Mouse (Mus musculus): Measurements from ENCODE around the gene Pnpo. TPM values are rescaled to one million over a fixed set of nuclear protein-coding genes. Genes with fewer than 3 reads are reported as not detected.

Gene Pnpo
- polyA plus RNA-seq, 1 experiment from 2014 or later: 18.4 TPM

DNA sequence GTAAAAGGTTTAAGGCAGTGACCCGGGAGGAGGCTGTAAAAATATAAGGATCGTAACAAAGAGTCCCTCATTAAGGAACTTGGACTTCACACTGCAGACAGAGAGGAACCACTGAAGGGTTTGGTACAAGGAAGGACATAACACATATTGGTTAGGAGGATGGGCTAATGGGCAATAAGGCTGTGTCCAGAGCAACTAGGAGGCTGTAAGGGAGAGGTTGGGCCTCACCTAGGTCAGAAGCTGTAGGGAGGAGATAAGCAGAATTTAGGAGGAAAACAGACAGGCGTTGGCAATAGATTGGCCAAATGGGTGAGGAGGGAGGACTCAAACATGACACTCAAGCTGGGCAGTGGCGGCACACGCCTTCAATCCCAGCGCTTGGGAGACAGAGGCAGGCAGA, 26.4 kb downstream of the Pnpo start:
- ATAC-seq (ENCODE audit: insufficient read depth) (no peak), DNase-seq (no peak)
- peak overlapping the region; percentile 58; the same call in 1 of the 2 replicates for H3K4me2 ChIP-seq
- H3K9ac ChIP-seq: no peak overlapping the region
- WGBS: 83% methylated on average over 6 of the region's 6 CpGs
- H3K9me3 ChIP-seq (ENCODE audit: low read depth, low read length): no peaks in the 10 kb centered on the region
- no peak for TF ChIP-seq CTCF (IDR thresholded peaks at IDR 0.05; ENCODE audit: low read depth)
- peaks cover 7% of the 10 kb centered on the region; the same call in 1 of the 2 replicates for H3K4me1 ChIP-seq (ENCODE audit: insufficient read depth)
- H3K36me3 ChIP-seq (ENCODE audit: insufficient read depth): 0 out of 2 replicates have a peak, but pooled peaks cover 2% of the 10 kb centered on the region
- H3K4me3 ChIP-seq (ENCODE audit: low read depth, low read length): no peak overlapping the region
- no peaks in the 10 kb centered on the region for H3K27me3 ChIP-seq (ENCODE audit: insufficient read depth, low read length)
- peak overlapping the region; percentile 16; the same call in 1 of the 2 replicates for H3K27ac ChIP-seq (ENCODE audit: low read depth)

DNA sequence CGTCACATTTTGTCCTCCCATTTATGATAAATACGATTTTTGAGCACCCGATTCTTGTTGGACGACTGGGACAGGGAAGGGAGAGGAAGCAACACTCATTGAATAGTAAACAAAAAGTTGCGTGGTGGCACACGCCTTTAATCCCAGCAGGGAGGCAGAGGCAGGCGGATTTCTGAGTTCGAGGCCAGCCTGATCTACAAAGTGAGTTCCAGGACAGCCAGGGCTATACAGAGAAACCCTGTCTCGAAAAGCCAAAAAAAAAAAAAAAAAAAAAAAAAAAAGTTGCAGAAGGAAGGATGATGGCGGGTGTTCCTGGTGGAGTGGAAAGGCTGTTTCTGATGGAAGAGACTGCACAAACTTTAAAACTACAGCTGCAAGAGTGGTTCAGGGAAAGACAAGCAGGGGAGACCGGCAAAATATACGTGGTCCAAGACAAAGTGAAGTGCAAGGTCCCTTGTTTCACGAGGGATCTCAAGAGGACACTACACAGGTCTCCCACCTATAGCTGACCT, 26.8 kb downstream of the Pnpo start:
- peak overlapping the region; percentile 32; the same call in 1 of the 2 replicates for H3K9ac ChIP-seq
- no peaks in the 10 kb centered on the region for H3K9me3 ChIP-seq (ENCODE audit: low read depth, low read length)
- DNase-seq (no peak), ATAC-seq (ENCODE audit: insufficient read depth) (peak; percentile 13)
- H3K36me3 ChIP-seq (ENCODE audit: insufficient read depth): peaks cover 3% of the 10 kb centered on the region; the same call in 1 of the 2 replicates
- peak overlapping the region; percentile 58 for H3K4me2 ChIP-seq
- no peak for TF ChIP-seq CTCF (IDR thresholded peaks at IDR 0.05; ENCODE audit: low read depth)
- 30% methylated on average over 13 of the region's 13 CpGs for WGBS
- H3K4me1 ChIP-seq (ENCODE audit: insufficient read depth): peaks cover 7% of the 10 kb centered on the region; the same call in 1 of the 2 replicates
- peak overlapping the region; percentile 16; the same call in 1 of the 2 replicates for H3K27ac ChIP-seq (ENCODE audit: low read depth)
- H3K27me3 ChIP-seq (ENCODE audit: insufficient read depth, low read length): no peaks in the 10 kb centered on the region
- peak overlapping the region; percentile 31 for H3K4me3 ChIP-seq (ENCODE audit: low read depth, low read length)

DNA sequence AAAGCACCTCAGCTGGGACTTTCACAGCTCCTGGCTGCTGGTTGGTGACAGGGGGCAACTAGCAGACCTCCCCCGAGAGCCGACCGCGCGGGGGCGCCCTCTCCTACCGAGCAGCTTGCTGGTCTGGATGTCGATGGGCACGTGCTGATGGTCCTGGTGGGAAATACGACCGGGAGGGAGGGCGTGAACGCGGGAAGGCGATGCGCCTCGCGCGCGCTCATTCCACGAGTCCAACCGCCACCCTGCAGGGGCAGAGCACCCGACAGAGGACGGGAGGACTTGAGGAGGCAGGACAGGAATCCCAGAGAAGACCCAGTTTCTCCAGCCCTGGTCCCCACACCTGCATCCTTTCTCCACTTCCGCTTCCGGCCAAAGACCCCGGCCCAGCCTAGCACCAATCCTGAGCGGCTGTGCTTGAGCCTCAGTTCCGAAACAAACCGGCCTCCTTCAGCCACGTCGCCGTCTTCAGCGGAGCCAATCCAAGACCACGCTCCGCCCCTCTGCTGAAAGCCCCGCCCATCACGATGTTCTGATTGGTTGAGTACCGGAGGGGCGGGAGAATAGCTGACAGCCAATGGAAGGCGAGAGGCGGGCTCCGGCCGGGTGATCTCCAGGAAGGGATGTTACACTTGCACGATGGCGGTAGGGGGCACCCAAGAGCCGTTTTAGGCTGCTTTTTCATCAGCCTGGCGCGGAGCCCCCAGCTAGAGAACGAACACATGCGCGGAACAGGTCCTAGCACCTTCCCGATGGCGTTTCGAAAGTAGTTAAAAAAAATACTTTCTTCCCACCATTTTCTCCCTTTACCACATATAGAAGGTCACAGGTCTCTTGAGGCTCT, 27.5 kb downstream of the Pnpo start, which contains the start of gene Cdk5rap3:
Gene Cdk5rap3, minus strand, starts transcription at position 453 of the 841 bp plus-strand sequence.
- peak within 1 kb of the TSS; percentile 95 for H3K4me2 ChIP-seq
- peaks cover 7% of the 10 kb centered on the region; the same call in 1 of the 2 replicates for H3K4me1 ChIP-seq (ENCODE audit: insufficient read depth)
- ATAC-seq (ENCODE audit: insufficient read depth): peak; percentile 97
- peak within 1 kb of the TSS; percentile 80 for H3K27ac ChIP-seq (ENCODE audit: low read depth)
- peak; percentile 90 for TF ChIP-seq CTCF (IDR thresholded peaks at IDR 0.05; ENCODE audit: low read depth)
- peak; percentile 100 for DNase-seq
- peak within 1 kb of the TSS; percentile 79 for H3K4me3 ChIP-seq (ENCODE audit: low read depth, low read length)
- H3K36me3 ChIP-seq (ENCODE audit: insufficient read depth): peaks cover 10% of the 10 kb centered on the region
- H3K27me3 ChIP-seq (ENCODE audit: insufficient read depth, low read length): no peaks in the 10 kb centered on the region
- peak within 1 kb of the TSS; percentile 72 for H3K9ac ChIP-seq
- under 1% methylated on average over 55 of the region's 55 CpGs for WGBS
- H3K9me3 ChIP-seq (ENCODE audit: low read depth, low read length): no peaks in the 10 kb centered on the region

DNA sequence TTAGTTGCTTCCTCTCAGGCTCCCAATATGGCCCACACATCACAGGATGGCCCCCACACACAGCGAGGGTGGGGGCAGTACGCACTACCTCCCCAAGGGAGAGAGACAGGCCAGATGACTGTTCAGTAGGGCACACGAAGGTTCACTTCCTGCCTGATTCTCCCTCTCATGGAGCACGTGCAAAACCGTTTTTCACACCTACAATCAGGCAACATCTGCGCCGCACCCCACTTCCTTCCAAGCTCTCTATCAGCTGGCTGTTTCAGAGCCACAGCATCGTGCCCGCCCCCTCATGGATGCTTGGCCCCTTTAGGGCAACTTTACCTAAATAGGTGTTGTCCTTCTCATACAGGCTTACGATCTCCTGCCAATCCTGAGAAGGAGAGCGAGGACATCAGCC, 31.1 kb downstream of the Pnpo start:
- ATAC-seq (ENCODE audit: insufficient read depth) (no peak), DNase-seq (no peak)
- Histone ChIP-seq H3K4me1 (ENCODE audit: insufficient read depth) (peaks cover 7% of the 10 kb centered on the region; the same call in 1 of the 2 replicates), H3K27ac (ENCODE audit: low read depth) (no peak overlapping the region), H3K9ac (no peak overlapping the region), H3K4me2 (no peak overlapping the region), H3K9me3 (ENCODE audit: low read depth, low read length) (no peaks in the 10 kb centered on the region), H3K36me3 (ENCODE audit: insufficient read depth) (peaks cover 39% of the 10 kb centered on the region), H3K27me3 (ENCODE audit: insufficient read depth, low read length) (0 out of 2 replicates have a peak, but pooled peaks cover 3% of the 10 kb centered on the region), H3K4me3 (ENCODE audit: low read depth, low read length) (no peak overlapping the region)
- no peak for TF ChIP-seq CTCF (IDR thresholded peaks at IDR 0.05; ENCODE audit: low read depth)
- 73% methylated on average over 11 of the region's 11 CpGs for WGBS

DNA sequence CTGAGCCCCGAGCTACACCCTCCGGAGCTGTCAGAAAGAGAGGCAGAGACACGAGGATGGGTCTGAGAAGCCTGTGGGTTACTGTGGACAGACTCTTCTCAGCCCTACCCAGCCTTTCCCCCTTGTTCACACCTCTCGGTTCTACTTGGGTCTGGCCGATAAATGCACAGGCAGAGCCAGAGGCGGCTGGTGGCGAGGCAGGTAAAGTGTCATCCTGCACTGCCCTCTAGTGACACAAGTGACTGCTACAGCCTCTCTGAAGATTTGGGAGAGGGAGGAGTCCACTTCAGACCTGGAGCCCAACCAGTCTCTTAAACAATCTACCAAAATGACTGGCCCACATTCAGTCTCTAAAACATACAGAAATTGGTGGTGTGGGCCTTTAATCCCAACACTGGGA, 33.8 kb downstream of the Pnpo start:
- peak; percentile 88 for TF ChIP-seq CTCF (IDR thresholded peaks at IDR 0.05; ENCODE audit: low read depth)
- DNase-seq (peak; percentile 93), ATAC-seq (ENCODE audit: insufficient read depth) (peak; percentile 54)
- H3K36me3 ChIP-seq (ENCODE audit: insufficient read depth): peaks cover 43% of the 10 kb centered on the region
- H3K27ac ChIP-seq (ENCODE audit: low read depth): no peak overlapping the region
- H3K4me2 ChIP-seq: no peak overlapping the region
- H3K27me3 ChIP-seq (ENCODE audit: insufficient read depth, low read length): 0 out of 2 replicates have a peak, but pooled peaks cover 3% of the 10 kb centered on the region
- H3K4me3 ChIP-seq (ENCODE audit: low read depth, low read length): no peak overlapping the region
- H3K9me3 ChIP-seq (ENCODE audit: low read depth, low read length): no peaks in the 10 kb centered on the region
- H3K4me1 ChIP-seq (ENCODE audit: insufficient read depth): 0 out of 2 replicates have a peak, but pooled peaks cover 3% of the 10 kb centered on the region
- H3K9ac ChIP-seq: no peak overlapping the region
- 22% methylated on average over 7 of the region's 7 CpGs for WGBS

DNA sequence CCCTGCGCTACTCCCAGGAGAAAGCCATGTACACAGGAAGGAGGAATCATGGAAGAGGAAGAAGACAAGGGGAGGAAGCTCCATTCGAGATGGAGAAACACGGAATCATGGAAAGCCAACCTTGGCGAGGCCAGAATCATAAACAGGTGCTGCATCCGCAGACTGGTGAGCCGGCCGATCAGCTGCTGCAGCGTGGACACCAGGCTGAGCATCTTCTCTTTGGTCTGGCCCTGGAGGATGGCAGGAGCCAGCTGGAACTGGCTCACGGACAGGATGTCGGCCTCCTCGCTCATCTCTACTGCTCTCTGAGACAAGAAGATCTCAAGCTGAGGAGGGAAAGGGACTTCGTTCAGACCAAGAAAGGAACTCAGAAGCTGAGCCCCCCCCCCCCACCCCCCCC, 35.2 kb downstream of the Pnpo start:
- WGBS: 86% methylated on average over 12 of the region's 12 CpGs
- no peak for TF ChIP-seq CTCF (IDR thresholded peaks at IDR 0.05; ENCODE audit: low read depth)
- H3K36me3 ChIP-seq (ENCODE audit: insufficient read depth): peaks cover 41% of the 10 kb centered on the region
- H3K9me3 ChIP-seq (ENCODE audit: low read depth, low read length): no peaks in the 10 kb centered on the region
- peaks cover 3% of the 10 kb centered on the region; the same call in 1 of the 2 replicates for H3K4me1 ChIP-seq (ENCODE audit: insufficient read depth)
- no peak overlapping the region for H3K4me2 ChIP-seq
- no peak overlapping the region for H3K27ac ChIP-seq (ENCODE audit: low read depth)
- no peak overlapping the region for H3K9ac ChIP-seq
- H3K4me3 ChIP-seq (ENCODE audit: low read depth, low read length): no peak overlapping the region
- H3K27me3 ChIP-seq (ENCODE audit: insufficient read depth, low read length): 0 out of 2 replicates have a peak, but pooled peaks cover 3% of the 10 kb centered on the region
- DNase-seq (no peak), ATAC-seq (ENCODE audit: insufficient read depth) (no peak)

Measured in lung, embryonic 14.5 days (tissue).